Mouse (Mus musculus) urinary bladder, postnatal 0 days (tissue): Measurements from ENCODE around the gene Olfr1042. TPM values are rescaled to one million over a fixed set of nuclear protein-coding genes. Genes with fewer than 3 reads are reported as not detected.

Source experiments
- polyA plus RNA-seq: library from polyadenylated mRNA; unstranded; fragments of >200 nt; fragmentation: Nextera tagmentation; extraction: Ambion mirVana; gene quantifications from 2 replicates; pipeline ENCODE4 v1.2.1, GENCODE M21; 2015

Gene Olfr1042
- not detected in 2 replicates for polyA plus RNA-seq

GRCm38 (mm10) chr2:86161738-86162137, at the start of gene Olfr1042:
TSS of gene Olfr1042 (minus strand) at chr2:86161838.

GRCm38 (mm10) chr2:86202909-86203308, 41.3 kb upstream of the Olfr1042 start, which contains the start of gene Olfr1045:
TSS of gene Olfr1045 (minus strand) at chr2:86203009.

GRCm38 (mm10) chr2:86185583-86185982, 23.9 kb upstream of the Olfr1042 start, which contains the start of gene Olfr52:
TSS of gene Olfr52 (minus strand) at chr2:86185683.

GRCm38 (mm10) chr2:86177720-86178119, 16.1 kb upstream of the Olfr1042 start, which contains the start of gene Olfr1044:
TSS of gene Olfr1044 (minus strand) at chr2:86177820.

GRCm38 (mm10) chr2:86167422-86167821, 5.8 kb upstream of the Olfr1042 start, which contains the start of gene Olfr1043:
TSS of gene Olfr1043 (minus strand) at chr2:86167522.

GRCm38 (mm10) chr2:86146632-86147031, 15.0 kb downstream of the Olfr1042 start, which contains the start of gene Olfr1040:
TSS of gene Olfr1040 (minus strand) at chr2:86146732.

GRCm38 (mm10) chr2:86135828-86136227, 25.8 kb downstream of the Olfr1042 start, which contains the start of gene Olfr1039:
TSS of gene Olfr1039 (minus strand) at chr2:86135928.

Other genes with a start within 250 kb of the Olfr1042 start
- gene Olfr1025-ps1, start 246.6 kb downstream of the Olfr1042 start, polyA plus RNA-seq = not detected in 2 replicates
- not detected in 2 replicates for gene Olfr1026, start 240.3 kb downstream of the Olfr1042 start, polyA plus RNA-seq
- gene Olfr1028, start 211.4 kb downstream of the Olfr1042 start, polyA plus RNA-seq = not detected in 2 replicates
- gene Olfr1029, start 187.9 kb downstream of the Olfr1042 start, polyA plus RNA-seq = not detected in 2 replicates
- gene Olfr1030, start 182.6 kb downstream of the Olfr1042 start, polyA plus RNA-seq = not detected in 2 replicates
- not detected in 2 replicates for gene Olfr1031, start 171.5 kb downstream of the Olfr1042 start, polyA plus RNA-seq
- gene Olfr1032, start 156.3 kb downstream of the Olfr1042 start, polyA plus RNA-seq = not detected in 2 replicates
- gene Olfr1033, start 141.2 kb downstream of the Olfr1042 start, polyA plus RNA-seq = 41.0 TPM in 2 replicates
- 0.07 TPM in 2 replicates for gene Olfr1034, start 116.0 kb downstream of the Olfr1042 start, polyA plus RNA-seq
- not detected in 2 replicates for gene Olfr1036, start 87.8 kb downstream of the Olfr1042 start, polyA plus RNA-seq
- gene Olfr1037, start 74.5 kb downstream of the Olfr1042 start, polyA plus RNA-seq = not detected in 2 replicates
- not detected in 2 replicates for gene Olfr1039, start 25.9 kb downstream of the Olfr1042 start, polyA plus RNA-seq
- not detected in 2 replicates for gene Olfr1040, start 15.1 kb downstream of the Olfr1042 start, polyA plus RNA-seq
- not detected in 2 replicates for gene Olfr1043, start 5.7 kb upstream of the Olfr1042 start, polyA plus RNA-seq
- not detected in 2 replicates for gene Olfr1044, start 16.0 kb upstream of the Olfr1042 start, polyA plus RNA-seq
- not detected in 2 replicates for gene Olfr52, start 23.8 kb upstream of the Olfr1042 start, polyA plus RNA-seq
- not detected in 2 replicates for gene Olfr1045, start 41.2 kb upstream of the Olfr1042 start, polyA plus RNA-seq
- not detected in 2 replicates for gene Olfr1046, start 57.5 kb upstream of the Olfr1042 start, polyA plus RNA-seq
- gene Olfr1047, start 69.6 kb upstream of the Olfr1042 start, polyA plus RNA-seq = not detected in 2 replicates
- not detected in 2 replicates for gene Olfr1048, start 78.5 kb upstream of the Olfr1042 start, polyA plus RNA-seq
- gene Olfr1049, start 96.5 kb upstream of the Olfr1042 start, polyA plus RNA-seq = not detected in 2 replicates
- not detected in 2 replicates for gene Olfr1051, start 117.2 kb upstream of the Olfr1042 start, polyA plus RNA-seq
- not detected in 2 replicates for gene Olfr1052, start 130.6 kb upstream of the Olfr1042 start, polyA plus RNA-seq
- gene Olfr1053, start 153.4 kb upstream of the Olfr1042 start, polyA plus RNA-seq = not detected in 2 replicates
- not detected in 2 replicates for gene Olfr1054, start 173.6 kb upstream of the Olfr1042 start, polyA plus RNA-seq
- gene Olfr1055, start 188.4 kb upstream of the Olfr1042 start, polyA plus RNA-seq = not detected in 2 replicates
- gene Olfr1056, start 200.6 kb upstream of the Olfr1042 start, polyA plus RNA-seq = not detected in 2 replicates
- gene Olfr1057, start 216.6 kb upstream of the Olfr1042 start, polyA plus RNA-seq = not detected in 2 replicates
- not detected in 2 replicates for gene Olfr1058, start 226.7 kb upstream of the Olfr1042 start, polyA plus RNA-seq